Mouse (Mus musculus) heart, adult 18-20 months (tissue): Measurements from ENCODE around the gene Slc43a3. TPM values are rescaled to one million over a fixed set of nuclear protein-coding genes. Genes with fewer than 3 reads are reported as not detected.

ENCODE experiments used
- DNase-seq, 2 experiments: peaks; one replicate each; pipeline ENCODE4 v3.0.0; 2021 to 2022; ENCODE audit warnings: mixed read lengths in 1 of 2
- microRNA-seq, 2 experiments: library from miRNA; unstranded; fragments of <30 nt; microRNA quantifications; one replicate each; pipeline ENCODE4 v1.2.0; 2022
- total RNA-seq, 2 experiments: library from RNA; stranded (reverse); gene quantifications; 2 replicates each; pipeline ENCODE4 v1.2.3; 2021

Slc43a3 gene
- total RNA-seq, 2 experiments from 2014 or later: 65.4 to 72.8 TPM

- no peak for DNase-seq
These were observed 43.8 kb downstream of the Slc43a3 start, which contains the start of gene Prg2 for GRCm38 (mm10) chr2:84980188-84980587. Gene Prg2 (plus strand): TSS chr2:84980461.

GRCm38 (mm10) chr2:84987930-84988329 is 51.6 kb downstream of the Slc43a3 start, which contains the start of gene Prg3:
Gene Prg3 (plus strand): TSS chr2:84988215.
- no peak for DNase-seq

GRCm38 (mm10) chr2:84996376-84996775 is 60.0 kb downstream of the Slc43a3 start:
- DNase-seq: no peak

GRCm38 (mm10) chr2:84999486-85000181 is 63.3 kb downstream of the Slc43a3 start:
- peak in 1 of 2 experiments; percentile 56 for DNase-seq

- peak in 1 of 2 experiments; percentile 19 for DNase-seq
These were observed 65.1 kb downstream of the Slc43a3 start for GRCm38 (mm10) chr2:85001497-85001896.

GRCm38 (mm10) chr2:85002575-85002974 is 66.2 kb downstream of the Slc43a3 start:
- no peak for DNase-seq

- DNase-seq: no peak
These were observed 68.0 kb downstream of the Slc43a3 start for GRCm38 (mm10) chr2:85004341-85004740.

GRCm38 (mm10) chr2:85006600-85006999 is 70.2 kb downstream of the Slc43a3 start:
- DNase-seq: no peak

GRCm38 (mm10) chr2:85007729-85008128 is 71.3 kb downstream of the Slc43a3 start:
- peak; percentile 24 to 60 for DNase-seq

Small RNA genes within 50 kb of the gene (microRNA-seq; reads per million reads assigned to microRNA genes)
- 0 reads per million in 2 experiments for gene Gm24332

Other genes with a start within 250 kb of the Slc43a3 start
- 10 to 100 TPM; 63.2 to 64.3 TPM for gene Zdhhc5, start 221.4 kb upstream of the Slc43a3 start, total RNA-seq
- gene Clp1, start 209.2 kb upstream of the Slc43a3 start, total RNA-seq: 1 to 10 TPM; 4.3 to 4.4 TPM
- gene Ypel4, start 202.5 kb upstream of the Slc43a3 start, total RNA-seq: under 1 TPM; 0.20 to 0.23 TPM
- gene Gm19426, start 192.9 kb upstream of the Slc43a3 start, total RNA-seq: 1 to 10 TPM in 1 of 2 experiments, under 1 TPM in 1; 0.98 to 1.7 TPM
- 10 to 100 TPM; 64.0 to 71.6 TPM for gene Serping1, start 161.1 kb upstream of the Slc43a3 start, total RNA-seq
- gene Ube2l6, start 137.8 kb upstream of the Slc43a3 start, total RNA-seq: 10 to 100 TPM; 30.0 to 33.2 TPM
- gene Smtnl1, start 113.9 kb upstream of the Slc43a3 start, total RNA-seq: not detected
- gene Timm10, start 109.6 kb upstream of the Slc43a3 start, total RNA-seq: 100 to 1,000 TPM; 109 to 146 TPM
- gene Slc43a1, start 97.7 kb upstream of the Slc43a3 start, total RNA-seq: 1 to 10 TPM; 2.6 to 3.3 TPM
- gene Rtn4rl2, start 49.9 kb upstream of the Slc43a3 start, total RNA-seq: 1 to 10 TPM; 3.0 to 3.5 TPM
- gene Prg2, start 43.9 kb downstream of the Slc43a3 start, total RNA-seq: not detected
- not detected for gene Prg3, start 51.6 kb downstream of the Slc43a3 start, total RNA-seq
- gene Ssrp1, start 100.7 kb downstream of the Slc43a3 start, total RNA-seq: 10 to 100 TPM; 36.7 to 43.5 TPM
- under 1 TPM; 0.20 to 0.44 TPM for gene P2rx3, start 100.9 kb downstream of the Slc43a3 start, total RNA-seq
- 10 to 100 TPM; 48.1 to 51.2 TPM for gene Tnks1bp1, start 111.4 kb downstream of the Slc43a3 start, total RNA-seq
- gene Aplnr, start 199.6 kb downstream of the Slc43a3 start, total RNA-seq: 10 to 100 TPM in 1 of 2 experiments, 1 to 10 TPM in 1; 5.7 to 11.3 TPM